Mouse (Mus musculus) cerebellum, postnatal 36 days (tissue): ENCODE results near the gene Arhgef2.
A peak's percentile ranks its signal among the peaks of the same experiment; 100 is the strongest.

ENCODE experiments used
- DNase-seq, 2 experiments: peaks; one replicate each; pipeline ENCODE4 v3.0.0; 2021 to 2022; ENCODE audit warnings: mixed read lengths in 2 of 2

Gene Arhgef2

GRCm38 (mm10) chr3:88684980-88685941 is 79.5 kb downstream of the Arhgef2 start, which contains the start of gene Khdc4:
TSS of gene Khdc4 (plus strand) at chr3:88685803.
- DNase-seq = peak; percentile 93 to 95

DNA sequence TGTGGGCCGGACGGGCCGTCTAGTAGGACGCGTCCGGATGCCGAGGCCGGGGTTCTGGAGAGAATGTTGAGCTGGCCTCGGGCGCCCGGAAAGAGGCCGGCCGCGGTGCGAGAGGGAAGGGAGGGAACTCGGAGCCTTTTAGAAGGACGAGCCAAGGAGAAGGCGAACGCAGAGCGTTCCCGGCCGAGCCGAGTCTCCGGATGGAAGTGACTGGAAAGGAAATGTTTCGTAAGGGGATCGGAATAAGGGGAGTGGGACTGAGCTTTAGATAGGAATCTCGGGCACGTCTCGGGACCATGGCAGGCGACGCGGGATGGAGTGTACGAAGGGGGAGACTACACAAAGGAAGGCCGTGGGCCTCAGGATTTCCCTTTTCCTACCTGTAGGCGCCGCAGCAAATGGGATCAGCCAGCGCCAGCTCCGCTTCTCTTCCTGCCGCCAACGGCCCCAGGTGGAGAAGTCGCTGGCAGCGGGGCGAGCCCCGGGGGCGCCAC is 80.2 kb downstream of the Arhgef2 start:
- DNase-seq = peak in 1 of 2 experiments; percentile 51

- no peak for DNase-seq
Observed at GRCm38 (mm10) chr3:88686734-88687611, 81.2 kb downstream of the Arhgef2 start.

DNA sequence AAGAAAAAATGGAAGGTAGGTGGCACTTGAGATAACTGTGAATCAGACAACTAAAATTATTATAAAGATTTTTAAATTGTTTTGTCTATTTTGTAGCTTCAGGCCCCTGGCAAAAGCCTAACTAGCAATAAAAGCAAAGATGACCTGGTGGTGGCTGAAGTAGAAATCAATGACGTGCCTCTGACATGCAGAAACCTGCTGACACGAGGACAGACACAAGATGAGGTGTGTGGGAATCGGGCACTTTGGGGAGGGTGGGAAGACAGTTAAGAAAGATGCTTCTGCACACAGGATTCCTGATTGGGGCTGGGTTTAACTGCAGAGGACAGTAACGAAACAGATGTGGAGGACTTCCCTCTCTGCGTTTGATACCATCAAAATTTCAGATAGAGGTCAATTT is 83.3 kb downstream of the Arhgef2 start:
- DNase-seq = no peak

- no peak for DNase-seq
Observed at GRCm38 (mm10) chr3:88695545-88695944, 89.8 kb downstream of the Arhgef2 start.
